Mouse (Mus musculus): Measurements from ENCODE around the gene Cacna1d. TPM values are rescaled to one million over a fixed set of nuclear protein-coding genes. Genes with fewer than 3 reads are reported as not detected.

Cacna1d gene
- polyA plus RNA-seq, 1 experiment, result 3.2 TPM

GRCm38 (mm10) chr14:30354127-30354463 is 137.2 kb downstream of the Cacna1d start:
- Histone ChIP-seq H3K36me3 (ENCODE audit: control insufficient read depth, insufficient read depth, low read length) (no peaks in the 10 kb centered on the region), H3K4me3 (ENCODE audit: extremely low read depth, insufficient read depth, insufficient read length) (no peak overlapping the region), H3K27me3 (ENCODE audit: control insufficient read depth, insufficient read depth, low read length) (peaks cover 10% of the 10 kb centered on the region), H3K4me1 (ENCODE audit: control insufficient read depth, insufficient read depth, insufficient read length) (peaks cover 7% of the 10 kb centered on the region), H3K27ac (ENCODE audit: insufficient read depth, low read length) (no peak overlapping the region)
- no peak for TF ChIP-seq POLR2A (IDR thresholded peaks at IDR 0.05; ENCODE audit: low read depth, low read length)
- no peak for TF ChIP-seq CTCF (IDR thresholded peaks at IDR 0.05; ENCODE audit: extremely low read depth, insufficient read depth, insufficient read length, insufficient replicate concordance)
- DNase-seq (ENCODE audit: low read depth in 1 of 2, low spot score in 2 of 2), result no peak
- 29% methylated on average over 8 of the region's 8 CpGs for WGBS

GRCm38 (mm10) chr14:30353291-30354126 is 137.7 kb downstream of the Cacna1d start:
- peaks cover 10% of the 10 kb centered on the region for H3K27me3 ChIP-seq (ENCODE audit: control insufficient read depth, insufficient read depth, low read length)
- no peak overlapping the region for H3K27ac ChIP-seq (ENCODE audit: insufficient read depth, low read length)
- no peaks in the 10 kb centered on the region for H3K36me3 ChIP-seq (ENCODE audit: control insufficient read depth, insufficient read depth, low read length)
- peak overlapping the region; percentile 56 for H3K4me3 ChIP-seq (ENCODE audit: extremely low read depth, insufficient read depth, insufficient read length)
- TF ChIP-seq CTCF (IDR thresholded peaks at IDR 0.05; ENCODE audit: extremely low read depth, insufficient read depth, insufficient read length, insufficient replicate concordance) (no peak), POLR2A (IDR thresholded peaks at IDR 0.05; ENCODE audit: low read depth, low read length) (no peak)
- WGBS, result 11% methylated on average over 107 of the region's 114 CpGs
- H3K4me1 ChIP-seq (ENCODE audit: control insufficient read depth, insufficient read depth, insufficient read length), result peaks cover 7% of the 10 kb centered on the region
- peak in 1 of 2 experiments; percentile 7 for DNase-seq (ENCODE audit: low read depth in 1 of 2, low spot score in 2 of 2)

DNA sequence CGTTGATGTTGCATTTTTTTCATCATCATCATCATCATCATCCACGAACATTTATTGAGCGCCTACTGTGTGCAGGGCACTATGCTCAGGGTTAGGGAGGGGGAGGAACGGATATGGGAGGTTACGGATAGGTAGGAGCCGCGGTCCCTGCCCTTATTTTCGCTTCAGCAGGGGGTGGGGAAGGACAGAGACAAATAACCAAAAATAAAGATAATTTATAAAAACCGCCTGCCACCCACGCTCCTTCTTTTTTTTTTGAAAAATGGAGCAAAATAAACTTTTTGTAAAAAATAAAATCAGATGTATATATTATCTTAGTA is 138.3 kb downstream of the Cacna1d start:
- H3K4me1 ChIP-seq (ENCODE audit: control insufficient read depth, insufficient read depth, insufficient read length), result peaks cover 7% of the 10 kb centered on the region
- no peaks in the 10 kb centered on the region for H3K36me3 ChIP-seq (ENCODE audit: control insufficient read depth, insufficient read depth, low read length)
- 2% methylated on average over 10 of the region's 10 CpGs for WGBS
- peaks cover 10% of the 10 kb centered on the region for H3K27me3 ChIP-seq (ENCODE audit: control insufficient read depth, insufficient read depth, low read length)
- no peak overlapping the region for H3K27ac ChIP-seq (ENCODE audit: insufficient read depth, low read length)
- DNase-seq (ENCODE audit: low read depth in 1 of 2, low spot score in 2 of 2), result no peak
- H3K4me3 ChIP-seq (ENCODE audit: extremely low read depth, insufficient read depth, insufficient read length), result peak overlapping the region; percentile 27; the same call in 1 of the 2 replicates
- TF ChIP-seq CTCF (IDR thresholded peaks at IDR 0.05; ENCODE audit: extremely low read depth, insufficient read depth, insufficient read length, insufficient replicate concordance) (no peak), POLR2A (IDR thresholded peaks at IDR 0.05; ENCODE audit: low read depth, low read length) (no peak)

GRCm38 (mm10) chr14:30352061-30352950 is 138.9 kb downstream of the Cacna1d start:
- peak overlapping the region; percentile 27; the same call in 1 of the 2 replicates for H3K4me3 ChIP-seq (ENCODE audit: extremely low read depth, insufficient read depth, insufficient read length)
- no peaks in the 10 kb centered on the region for H3K36me3 ChIP-seq (ENCODE audit: control insufficient read depth, insufficient read depth, low read length)
- peaks cover 7% of the 10 kb centered on the region for H3K4me1 ChIP-seq (ENCODE audit: control insufficient read depth, insufficient read depth, insufficient read length)
- 14% methylated on average over 31 of the region's 31 CpGs for WGBS
- no peak overlapping the region for H3K27ac ChIP-seq (ENCODE audit: insufficient read depth, low read length)
- DNase-seq (ENCODE audit: low read depth in 1 of 2, low spot score in 2 of 2), result no peak
- TF ChIP-seq CTCF (IDR thresholded peaks at IDR 0.05; ENCODE audit: extremely low read depth, insufficient read depth, insufficient read length, insufficient replicate concordance) (no peak), POLR2A (IDR thresholded peaks at IDR 0.05; ENCODE audit: low read depth, low read length) (no peak)
- H3K27me3 ChIP-seq (ENCODE audit: control insufficient read depth, insufficient read depth, low read length), result peaks cover 10% of the 10 kb centered on the region

GRCm38 (mm10) chr14:30350285-30350684 is 141.0 kb downstream of the Cacna1d start:
- no peaks in the 10 kb centered on the region for H3K36me3 ChIP-seq (ENCODE audit: control insufficient read depth, insufficient read depth, low read length)
- H3K27me3 ChIP-seq (ENCODE audit: control insufficient read depth, insufficient read depth, low read length), result peaks cover 10% of the 10 kb centered on the region
- H3K4me3 ChIP-seq (ENCODE audit: extremely low read depth, insufficient read depth, insufficient read length), result no peak overlapping the region
- H3K4me1 ChIP-seq (ENCODE audit: control insufficient read depth, insufficient read depth, insufficient read length), result peaks cover 7% of the 10 kb centered on the region
- no peak for TF ChIP-seq POLR2A (IDR thresholded peaks at IDR 0.05; ENCODE audit: low read depth, low read length)
- no peak for TF ChIP-seq CTCF (IDR thresholded peaks at IDR 0.05; ENCODE audit: extremely low read depth, insufficient read depth, insufficient read length, insufficient replicate concordance)
- DNase-seq (ENCODE audit: low read depth in 1 of 2, low spot score in 2 of 2), result no peak
- 73% methylated on average over 6 of the region's 6 CpGs for WGBS
- H3K27ac ChIP-seq (ENCODE audit: insufficient read depth, low read length), result no peak overlapping the region

DNA sequence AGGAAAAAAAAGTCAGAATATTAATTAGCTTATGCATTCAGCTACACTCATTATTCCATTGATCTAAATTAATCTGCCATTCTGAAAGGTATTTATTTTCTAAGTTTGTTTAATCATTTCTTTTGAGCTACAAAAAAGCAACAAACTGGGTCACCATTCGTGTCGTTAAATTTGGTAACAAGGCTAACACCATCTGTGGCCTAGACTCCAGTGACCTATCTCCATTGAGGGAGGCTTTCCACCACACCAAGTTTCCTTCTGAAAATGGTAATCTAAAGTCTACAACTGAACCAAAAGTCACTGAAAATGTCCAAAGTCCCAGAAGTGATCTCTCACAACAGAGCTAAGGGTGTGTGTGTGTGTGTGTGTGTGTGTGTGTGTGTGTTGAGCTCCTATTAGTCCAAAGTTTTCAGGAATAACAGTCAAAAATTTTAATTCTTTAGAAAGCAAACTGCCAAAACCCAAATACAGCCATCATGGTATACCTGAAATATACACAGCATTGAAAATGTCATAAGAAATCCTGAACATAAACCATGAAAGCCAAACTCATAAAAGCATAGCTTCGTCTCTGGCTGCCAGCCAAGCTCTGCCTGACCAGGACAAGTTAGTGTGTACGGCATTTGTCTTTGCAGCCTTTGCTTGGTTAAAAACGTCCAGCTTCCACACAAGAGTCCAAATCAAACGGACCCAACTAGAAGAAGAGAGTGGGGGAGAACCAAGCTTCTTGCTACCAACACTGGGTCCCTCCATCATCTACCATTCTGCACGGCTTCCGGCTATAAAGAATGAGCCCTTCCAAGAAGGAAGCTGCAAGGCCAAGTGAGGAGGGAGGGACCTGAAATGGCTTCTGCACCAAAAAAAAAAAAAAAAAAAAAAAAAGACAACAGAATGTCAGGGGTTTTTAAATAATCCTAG is 146.0 kb downstream of the Cacna1d start:
- H3K4me3 ChIP-seq (ENCODE audit: extremely low read depth, insufficient read depth, insufficient read length), result no peak overlapping the region
- H3K4me1 ChIP-seq (ENCODE audit: control insufficient read depth, insufficient read depth, insufficient read length), result no peaks in the 10 kb centered on the region
- no peak overlapping the region for H3K27ac ChIP-seq (ENCODE audit: insufficient read depth, low read length)
- no peak for TF ChIP-seq CTCF (IDR thresholded peaks at IDR 0.05; ENCODE audit: extremely low read depth, insufficient read depth, insufficient read length, insufficient replicate concordance)
- no peak for TF ChIP-seq POLR2A (IDR thresholded peaks at IDR 0.05; ENCODE audit: low read depth, low read length)
- H3K27me3 ChIP-seq (ENCODE audit: control insufficient read depth, insufficient read depth, low read length), result no peaks in the 10 kb centered on the region
- H3K36me3 ChIP-seq (ENCODE audit: control insufficient read depth, insufficient read depth, low read length), result no peaks in the 10 kb centered on the region
- WGBS, result 89% methylated on average over 8 of the region's 8 CpGs
- no peak for DNase-seq (ENCODE audit: low read depth in 1 of 2, low spot score in 2 of 2)
